Mouse (Mus musculus) adrenal gland, postnatal 4 days (tissue): Measurements from ENCODE around the gene Lce1k. TPM values are rescaled to one million over a fixed set of nuclear protein-coding genes. Genes with fewer than 3 reads are reported as not detected.
"Not testable (repeated sequence)": the region's sequence is repeated elsewhere in the genome, so short reads cannot be mapped to it uniquely, and the experiment has no call there.

Experiments used
- DNase-seq, 2 experiments: peaks; one replicate each; pipeline ENCODE4 v3.0.0; 2021 to 2022; ENCODE audit warnings: low spot score in 2 of 2, mixed read lengths in 2 of 2
- long read RNA-seq, 2 experiments: library from polyadenylated mRNA; stranded (forward); transcript quantifications; one replicate each; pipeline ENCODE4 v2.0.0; 2021
- total RNA-seq, 2 experiments: library from RNA; stranded (reverse); gene quantifications; 2 replicates each; pipeline ENCODE4 v1.2.3; 2021

The Lce1k gene
- total RNA-seq = not detected
- long read RNA-seq, experiment 1 = 0 reads
- long read RNA-seq, experiment 2 = 0 reads

DNA sequence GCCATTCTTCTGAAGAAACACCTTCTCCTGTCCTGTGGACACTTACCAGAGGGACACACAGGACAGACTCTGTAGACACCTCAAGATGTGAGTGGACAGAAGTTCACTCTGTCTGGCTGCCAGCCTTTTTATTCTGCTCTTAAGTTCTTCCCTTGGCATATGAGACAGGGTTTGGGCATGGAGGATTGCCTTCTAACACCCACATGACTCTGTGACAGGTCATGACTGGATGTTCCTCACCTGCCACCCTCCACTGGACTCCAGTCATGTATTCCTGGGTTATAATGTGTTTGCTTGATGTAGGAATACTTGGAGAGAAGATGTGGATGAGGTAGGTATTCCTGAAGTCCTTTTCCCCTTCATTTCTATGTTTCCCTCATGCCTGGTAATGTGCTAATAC, at the start of gene Lce1k:
Lce1k (minus strand) TSS at position 101 of the 400 bp plus-strand sequence.
- no peak for DNase-seq

DNA sequence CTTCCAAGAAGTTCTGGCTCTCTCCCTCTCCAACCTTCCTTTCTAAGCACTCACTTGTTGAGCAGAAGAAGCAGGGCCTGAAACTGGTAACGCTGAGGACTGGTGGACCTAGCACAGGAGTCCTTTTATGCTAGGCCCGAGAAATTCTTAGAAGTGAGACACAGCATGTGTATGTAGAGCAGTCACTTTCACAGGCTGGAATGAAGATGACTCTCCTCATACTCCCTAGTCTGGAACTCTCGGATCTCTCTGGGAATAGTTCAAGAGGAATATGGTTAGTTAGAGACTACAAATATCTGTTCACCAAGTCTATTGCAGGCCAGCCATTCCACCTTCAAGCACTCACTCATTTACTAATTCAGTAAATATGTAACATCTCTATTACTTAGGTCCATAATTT, 43.5 kb upstream of the Lce1k start, which contains the start of gene Lce1l:
Lce1l (minus strand) TSS at position 101 of the 400 bp plus-strand sequence.
- DNase-seq = no peak

DNA sequence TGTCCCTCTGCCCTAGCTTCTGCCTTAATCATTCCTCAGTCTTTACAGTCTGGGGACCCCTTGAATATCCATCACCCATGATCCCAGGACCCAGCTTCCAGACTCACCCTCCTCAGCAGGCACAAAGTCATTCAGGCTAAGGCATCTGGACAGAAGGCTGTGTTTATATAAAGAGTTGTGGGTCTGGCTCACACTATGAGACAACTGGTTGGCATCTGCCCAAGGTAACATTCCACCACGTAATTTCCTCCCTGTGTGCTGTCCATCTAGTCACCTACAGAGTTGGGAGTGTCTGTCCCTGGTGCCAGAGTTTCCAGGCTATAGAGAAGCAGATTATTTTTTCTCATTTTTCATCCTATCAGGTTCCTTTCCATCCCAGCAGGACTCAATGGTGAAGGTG, 19.4 kb upstream of the Lce1k start, which contains the start of gene Kprp:
Kprp (minus strand) TSS at position 140 of the 400 bp plus-strand sequence.
- DNase-seq = no peak

DNA sequence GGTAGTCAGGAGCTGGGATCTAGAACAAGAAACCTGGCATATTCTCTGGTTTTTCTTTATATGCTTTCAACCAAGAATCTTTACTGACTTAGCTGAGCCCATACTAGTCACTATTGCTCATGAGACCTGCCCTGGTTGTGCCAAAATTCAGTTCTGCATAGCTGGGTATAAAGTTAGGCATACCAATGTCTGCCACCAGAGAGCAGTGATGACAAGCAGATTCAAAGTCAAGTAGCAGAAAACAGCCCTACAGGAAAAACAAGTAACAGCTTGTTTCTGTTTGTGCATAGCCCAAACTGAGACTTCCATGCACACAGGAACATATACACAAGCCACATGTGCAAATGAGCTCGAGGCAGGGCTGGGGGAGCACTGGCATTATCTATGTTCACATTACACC, 18.1 kb upstream of the Lce1k start:
- DNase-seq = no peak

DNA sequence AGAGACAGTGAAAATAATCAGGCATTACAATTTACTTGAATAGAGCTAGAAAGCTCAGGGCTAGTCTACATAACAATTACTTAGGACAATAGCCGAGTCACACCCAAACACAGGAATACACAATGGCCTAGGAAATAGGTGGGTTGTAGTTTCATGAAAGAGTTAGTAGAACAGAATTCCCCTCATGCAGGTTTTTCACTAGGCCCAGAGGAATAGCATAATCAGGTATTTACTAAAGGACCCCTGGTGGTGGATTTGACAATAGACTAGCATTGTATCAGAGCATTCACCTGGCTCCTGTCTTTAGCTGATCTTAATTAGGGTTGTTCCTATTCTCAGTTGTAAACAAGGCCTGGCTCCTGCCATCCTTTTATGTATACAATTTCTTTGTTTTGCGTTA, 8.3 kb upstream of the Lce1k start:
- DNase-seq = not testable (repeated sequence)

DNA sequence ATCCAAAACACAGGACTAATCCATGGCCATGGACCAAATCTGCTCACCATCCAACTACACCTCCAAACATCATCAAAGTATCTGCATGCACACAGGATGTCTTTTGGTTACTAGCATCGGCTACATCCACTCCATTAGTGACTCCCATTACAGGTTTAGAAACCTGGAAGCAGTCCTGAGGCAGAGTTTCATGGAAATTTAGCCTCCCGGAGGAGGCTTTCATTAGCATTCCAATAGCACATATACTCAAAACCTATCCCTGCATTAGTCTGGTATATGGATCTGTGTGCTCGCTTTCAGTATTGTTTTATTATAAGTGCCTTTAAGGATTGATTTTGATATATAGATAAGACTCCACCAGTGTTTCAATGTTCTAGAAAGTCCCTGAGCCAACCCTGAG, 7.9 kb upstream of the Lce1k start:
- no peak for DNase-seq

DNA sequence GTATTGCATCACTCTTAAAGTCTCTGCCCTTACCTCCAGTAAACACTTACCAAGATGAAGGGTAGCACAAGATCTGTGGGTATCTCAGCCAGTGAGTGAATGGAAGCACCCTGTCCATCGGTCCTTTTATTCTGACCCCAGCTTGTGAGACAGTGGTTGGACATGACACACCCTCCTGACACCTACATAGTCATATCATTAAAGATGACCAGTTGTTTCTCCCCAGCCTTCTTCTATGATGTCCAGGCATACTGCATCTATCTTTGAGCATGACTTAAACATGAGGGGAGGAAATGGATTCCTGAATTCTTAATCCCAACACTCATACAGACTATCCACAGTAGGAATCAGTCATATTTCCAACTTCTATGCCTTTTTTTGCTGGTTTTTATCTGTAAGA, 17.3 kb downstream of the Lce1k start, which contains the start of gene Lce1j:
Lce1j (minus strand) TSS at position 101 of the 400 bp plus-strand sequence.
- no peak for DNase-seq

DNA sequence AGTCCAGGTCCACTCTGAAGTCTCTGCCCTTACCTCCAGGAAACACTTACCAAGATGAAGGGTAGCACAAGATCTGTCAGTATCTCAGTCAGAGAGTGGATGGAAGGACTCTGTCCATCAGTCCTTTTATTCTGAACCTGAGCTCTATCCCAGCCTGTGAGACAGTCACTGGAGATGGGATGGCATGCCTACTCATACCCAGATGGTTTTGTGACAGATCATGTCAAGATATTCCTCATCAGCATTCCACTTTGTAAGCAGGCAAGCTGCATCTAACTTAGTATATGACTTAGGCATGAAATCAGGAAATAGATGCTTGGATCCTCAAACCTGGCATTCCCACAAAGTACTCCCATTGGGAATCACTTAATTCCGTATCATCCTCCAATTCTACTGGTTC, 28.9 kb downstream of the Lce1k start, which contains the start of gene Lce1i:
Lce1i (minus strand) TSS at position 101 of the 400 bp plus-strand sequence.
- no peak for DNase-seq

DNA sequence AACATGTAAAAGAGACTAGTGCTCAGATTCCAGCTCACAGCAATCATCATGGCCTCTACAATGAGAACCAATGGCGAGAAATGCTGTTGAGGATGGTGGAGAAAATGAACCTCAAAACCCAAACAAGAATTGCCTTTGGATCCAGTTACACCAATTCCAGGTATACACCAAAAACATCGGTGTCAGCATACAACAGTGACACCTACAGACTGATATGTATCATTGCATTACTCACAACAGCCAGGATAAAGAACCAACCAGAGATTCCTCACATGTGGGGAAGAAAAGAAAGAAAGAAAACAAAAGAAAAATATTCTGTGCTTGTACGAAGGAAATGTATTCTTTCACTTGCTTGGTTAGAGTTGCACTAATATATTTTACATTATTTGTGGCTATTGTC, 36.1 kb downstream of the Lce1k start:
- DNase-seq = no peak

DNA sequence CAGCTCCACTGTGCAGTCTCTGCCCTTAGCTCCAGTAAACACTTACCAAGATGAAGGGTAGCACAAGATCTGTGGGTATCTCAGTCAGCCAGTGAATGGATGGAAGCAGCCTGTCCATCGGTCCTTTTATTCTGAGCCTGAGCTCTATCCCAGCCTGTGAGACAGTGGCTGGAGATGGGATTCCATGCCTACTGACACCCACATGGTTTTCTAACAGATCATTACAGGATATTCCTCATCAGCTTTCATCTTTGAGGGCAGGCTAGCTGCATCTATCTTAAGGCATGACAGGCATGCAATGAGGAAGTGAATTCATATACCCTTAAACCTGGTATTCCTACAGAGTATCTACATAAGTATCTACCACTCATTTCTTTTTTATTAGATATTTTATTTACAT, 42.7 kb downstream of the Lce1k start, which contains the start of gene Lce1h:
Lce1h (minus strand) TSS at position 101 of the 400 bp plus-strand sequence.
- no peak for DNase-seq

Other genes with a start within 250 kb of the Lce1k start
- gene Ivl, start 234.2 kb downstream of the Lce1k start, total RNA-seq = not detected
- not detected for gene Smcp, start 218.9 kb downstream of the Lce1k start, total RNA-seq
- not detected for gene 2210017I01Rik, start 200.4 kb downstream of the Lce1k start, total RNA-seq
- not detected for gene Lce6a, start 186.2 kb downstream of the Lce1k start, total RNA-seq
- gene Lce1a1, start 159.6 kb downstream of the Lce1k start, total RNA-seq = not detected
- gene Lce1b, start 151.0 kb downstream of the Lce1k start, total RNA-seq = not detected
- not detected for gene Lce1a2, start 137.6 kb downstream of the Lce1k start, total RNA-seq
- not detected for gene Lce1c, start 128.6 kb downstream of the Lce1k start, total RNA-seq
- gene Lce1d, start 120.7 kb downstream of the Lce1k start, total RNA-seq = not detected
- gene Lce1e, start 98.8 kb downstream of the Lce1k start, total RNA-seq = not detected
- gene Lce1f, start 87.5 kb downstream of the Lce1k start, total RNA-seq = not detected
- not detected for gene Gm38119, start 68.8 kb downstream of the Lce1k start, total RNA-seq
- not detected for gene Lce1g, start 55.6 kb downstream of the Lce1k start, total RNA-seq
- not detected for gene Lce1h, start 42.8 kb downstream of the Lce1k start, total RNA-seq
- gene Lce1i, start 29.0 kb downstream of the Lce1k start, total RNA-seq = not detected
- gene Lce1j, start 17.4 kb downstream of the Lce1k start, total RNA-seq = not detected
- not detected for gene Kprp, start 19.4 kb upstream of the Lce1k start, total RNA-seq
- gene Lce1l, start 43.4 kb upstream of the Lce1k start, total RNA-seq = not detected
- not detected for gene 2310050C09Rik, start 62.3 kb upstream of the Lce1k start, total RNA-seq
- not detected for gene Lce3a, start 118.3 kb upstream of the Lce1k start, total RNA-seq
- gene Lce3b, start 125.1 kb upstream of the Lce1k start, total RNA-seq = not detected
- not detected for gene Lce3c, start 136.6 kb upstream of the Lce1k start, total RNA-seq
- gene Lce3d, start 149.5 kb upstream of the Lce1k start, total RNA-seq = not detected
- gene Lce3e, start 159.2 kb upstream of the Lce1k start, total RNA-seq = not detected
- not detected for gene Lce3f, start 184.3 kb upstream of the Lce1k start, total RNA-seq
- not detected for gene Crct1, start 207.8 kb upstream of the Lce1k start, total RNA-seq
- gene Lce1m, start 211.2 kb upstream of the Lce1k start, total RNA-seq = not detected